Mouse (Mus musculus): Measurements from ENCODE around the gene Cdc42ep2. TPM values are rescaled to one million over a fixed set of nuclear protein-coding genes. Genes with fewer than 3 reads are reported as not detected.

Gene Cdc42ep2
- polyA plus RNA-seq, 1 experiment = 2.5 TPM

- no peak for TF ChIP-seq POLR2A (IDR thresholded peaks at IDR 0.05; ENCODE audit: borderline replicate concordance, low read depth, low read length)
- TF ChIP-seq CTCF (IDR thresholded peaks at IDR 0.05; ENCODE audit: low read depth, low read length) = no peak
- Histone ChIP-seq H3K27ac (ENCODE audit: insufficient read depth, low read depth, low read length) (no peak overlapping the region), H3K4me1 (ENCODE audit: control insufficient read depth, insufficient read depth, low read length) (peaks cover 23% of the 10 kb centered on the region), H3K4me3 (ENCODE audit: insufficient read depth, low read length) (no peak overlapping the region)
These were observed 53.3 kb downstream of the Cdc42ep2 start for GRCm38 (mm10) chr19:5871273-5871672.

GRCm38 (mm10) chr19:5868096-5868495, 56.5 kb downstream of the Cdc42ep2 start:
- H3K4me3 ChIP-seq (ENCODE audit: insufficient read depth, low read length) = no peak overlapping the region
- no peak for TF ChIP-seq POLR2A (IDR thresholded peaks at IDR 0.05; ENCODE audit: borderline replicate concordance, low read depth, low read length)
- TF ChIP-seq CTCF (IDR thresholded peaks at IDR 0.05; ENCODE audit: low read depth, low read length) = no peak
- no peak overlapping the region for H3K27ac ChIP-seq (ENCODE audit: insufficient read depth, low read depth, low read length)
- H3K4me1 ChIP-seq (ENCODE audit: control insufficient read depth, insufficient read depth, low read length) = peaks cover 8% of the 10 kb centered on the region

Other genes starting within 250 kb of the Cdc42ep2 start
- gene Map3k11, start 236.1 kb downstream of the Cdc42ep2 start, polyA plus RNA-seq (2012; ENCODE audit: insufficient read depth, insufficient read length, missing spikeins) = 79.9 and 99.1 TPM in 2 replicates
- gene Pcnx3, start 235.9 kb downstream of the Cdc42ep2 start, polyA plus RNA-seq (2012; ENCODE audit: insufficient read depth, insufficient read length, missing spikeins) = 43.3 and 54.9 TPM in 2 replicates
- not detected in 2 replicates for gene Kcnk7, start 220.4 kb downstream of the Cdc42ep2 start, polyA plus RNA-seq (2012; ENCODE audit: insufficient read depth, insufficient read length, missing spikeins)
- 123 and 125 TPM in 2 replicates for gene Ehbp1l1, start 198.5 kb downstream of the Cdc42ep2 start, polyA plus RNA-seq (2012; ENCODE audit: insufficient read depth, insufficient read length, missing spikeins)
- gene Fam89b, start 195.2 kb downstream of the Cdc42ep2 start, polyA plus RNA-seq (2012; ENCODE audit: insufficient read depth, insufficient read length, missing spikeins) = 167 and 176 TPM in 2 replicates
- 11.4 and 15.7 TPM in 2 replicates for gene Ltbp3, start 183.9 kb downstream of the Cdc42ep2 start, polyA plus RNA-seq (2012; ENCODE audit: insufficient read depth, insufficient read length, missing spikeins)
- 46.7 and 48.3 TPM in 2 replicates for gene Scyl1, start 153.4 kb downstream of the Cdc42ep2 start, polyA plus RNA-seq (2012; ENCODE audit: insufficient read depth, insufficient read length, missing spikeins)
- 24.6 and 25.2 TPM in 2 replicates for gene Frmd8, start 49.5 kb downstream of the Cdc42ep2 start, polyA plus RNA-seq (2012; ENCODE audit: insufficient read depth, insufficient read length, missing spikeins)
- 74.2 and 78.0 TPM in 2 replicates for gene Slc25a45, start 47.0 kb downstream of the Cdc42ep2 start, polyA plus RNA-seq (2012; ENCODE audit: insufficient read depth, insufficient read length, missing spikeins)
- 0.61 and 0.70 TPM in 2 replicates for gene Tigd3, start 30.7 kb downstream of the Cdc42ep2 start, polyA plus RNA-seq (2012; ENCODE audit: insufficient read depth, insufficient read length, missing spikeins)
- 69.3 and 75.2 TPM in 2 replicates for gene Dpf2, start 11.8 kb downstream of the Cdc42ep2 start, polyA plus RNA-seq (2012; ENCODE audit: insufficient read depth, insufficient read length, missing spikeins)
- 24.7 and 24.8 TPM in 2 replicates for gene Pola2, start 39.4 kb upstream of the Cdc42ep2 start, polyA plus RNA-seq (2012; ENCODE audit: insufficient read depth, insufficient read length, missing spikeins)
- not detected in 2 replicates for gene Slc22a20, start 61.3 kb upstream of the Cdc42ep2 start, polyA plus RNA-seq (2012; ENCODE audit: insufficient read depth, insufficient read length, missing spikeins)
- 32.7 and 38.3 TPM in 2 replicates for gene Capn1, start 91.1 kb upstream of the Cdc42ep2 start, polyA plus RNA-seq (2012; ENCODE audit: insufficient read depth, insufficient read length, missing spikeins)
- gene Syvn1, start 121.8 kb upstream of the Cdc42ep2 start, polyA plus RNA-seq (2012; ENCODE audit: insufficient read depth, insufficient read length, missing spikeins) = 31.1 and 33.7 TPM in 2 replicates
- 24.5 and 25.9 TPM in 2 replicates for gene Mrpl49, start 133.0 kb upstream of the Cdc42ep2 start, polyA plus RNA-seq (2012; ENCODE audit: insufficient read depth, insufficient read length, missing spikeins)
- 1,783 and 2,337 TPM in 2 replicates for gene Fau, start 133.0 kb upstream of the Cdc42ep2 start, polyA plus RNA-seq (2012; ENCODE audit: insufficient read depth, insufficient read length, missing spikeins)
- 12.8 and 16.4 TPM in 2 replicates for gene Znhit2, start 136.4 kb upstream of the Cdc42ep2 start, polyA plus RNA-seq (2012; ENCODE audit: insufficient read depth, insufficient read length, missing spikeins)
- gene Tm7sf2, start 143.6 kb upstream of the Cdc42ep2 start, polyA plus RNA-seq (2012; ENCODE audit: insufficient read depth, insufficient read length, missing spikeins) = 8.1 and 13.7 TPM in 2 replicates
- 83.7 and 99.9 TPM in 2 replicates for gene Vps51, start 152.4 kb upstream of the Cdc42ep2 start, polyA plus RNA-seq (2012; ENCODE audit: insufficient read depth, insufficient read length, missing spikeins)
- gene Tmem262, start 155.2 kb upstream of the Cdc42ep2 start, polyA plus RNA-seq (2012; ENCODE audit: insufficient read depth, insufficient read length, missing spikeins) = not detected in 2 replicates
- 2.0 TPM in 1 of 2 replicates, not detected in the other for gene Gm28374, start 157.4 kb upstream of the Cdc42ep2 start, polyA plus RNA-seq (2012; ENCODE audit: insufficient read depth, insufficient read length, missing spikeins)
- gene Zfpl1, start 160.1 kb upstream of the Cdc42ep2 start, polyA plus RNA-seq (2012; ENCODE audit: insufficient read depth, insufficient read length, missing spikeins) = 38.9 and 40.5 TPM in 2 replicates
- gene Cdca5, start 160.2 kb upstream of the Cdc42ep2 start, polyA plus RNA-seq (2012; ENCODE audit: insufficient read depth, insufficient read length, missing spikeins) = 13.1 and 13.6 TPM in 2 replicates
- gene AC131692.1, start 169.6 kb upstream of the Cdc42ep2 start, polyA plus RNA-seq (2012; ENCODE audit: insufficient read depth, insufficient read length, missing spikeins) = 1.2 TPM in 1 of 2 replicates, not detected in the other
- gene Naaladl1, start 181.0 kb upstream of the Cdc42ep2 start, polyA plus RNA-seq (2012; ENCODE audit: insufficient read depth, insufficient read length, missing spikeins) = 0.53 and 0.80 TPM in 2 replicates
- 5.6 and 6.0 TPM in 2 replicates for gene Sac3d1, start 193.8 kb upstream of the Cdc42ep2 start, polyA plus RNA-seq (2012; ENCODE audit: insufficient read depth, insufficient read length, missing spikeins)
- 26.0 and 32.8 TPM in 2 replicates for gene Snx15, start 203.5 kb upstream of the Cdc42ep2 start, polyA plus RNA-seq (2012; ENCODE audit: insufficient read depth, insufficient read length, missing spikeins)
- 6.2 and 7.9 TPM in 2 replicates for gene Batf2, start 216.2 kb upstream of the Cdc42ep2 start, polyA plus RNA-seq (2012; ENCODE audit: insufficient read depth, insufficient read length, missing spikeins)
- 31.0 and 33.7 TPM in 2 replicates for gene Arl2, start 216.7 kb upstream of the Cdc42ep2 start, polyA plus RNA-seq (2012; ENCODE audit: insufficient read depth, insufficient read length, missing spikeins)

Measured in bone marrow macrophage, adult 2 months (primary cell).